Mouse (Mus musculus) forebrain, embryonic 14.5 days (tissue): ENCODE measurements at regions not wholly inside any gene's neighbourhood (a gene's known extent, or its start where the extent isn't known, plus 50 kb on each side); places are given as distances from the start of the nearest gene placed in this dataset.

Experiments used
- ATAC-seq: fragments of 200-750 bp; cut with Nextera tagmentation; 2 replicates; pipeline ENCODE4 v1.8.0; 2017; ENCODE audit warnings: mild to moderate bottlenecking, moderate library complexity
- DNase-seq: peaks from one replicate; pipeline ENCODE4 v3.0.0-alpha.2; 2015; ENCODE audit warnings: low spot score
- H3K27ac ChIP-seq: fragments of 300-500 bp; sonication (generic); 2 replicates; pipeline ENCODE4 v1.5.1; 2014; ENCODE audit warnings: low read depth, mild to moderate bottlenecking, control low read depth, low read length, moderate library complexity
- H3K27me3 ChIP-seq: fragments of 300-500 bp; sonication (generic); replicated peaks from 2 replicates; pipeline ENCODE4 v1.6.1; 2014; ENCODE audit warnings: low read length, control low read depth, mixed read lengths; ENCODE audit not compliant: control insufficient read depth, insufficient read depth
- H3K36me3 ChIP-seq: fragments of 300-500 bp; sonication (generic); 2 replicates; pipeline ENCODE4 v1.6.1; 2014; ENCODE audit warnings: low read length, control low read depth; ENCODE audit not compliant: control insufficient read depth, insufficient read depth
- H3K4me1 ChIP-seq: fragments of 300-500 bp; sonication (generic); 2 replicates; pipeline ENCODE4 v1.6.1; 2014; ENCODE audit warnings: antibody characterized with exemption, low read length, control low read depth; ENCODE audit not compliant: control insufficient read depth, insufficient read depth
- H3K4me2 ChIP-seq: fragments of 300-500 bp; sonication (generic); 2 replicates; pipeline ENCODE4 v1.6.1; 2014; ENCODE audit warnings: mild to moderate bottlenecking, control low read depth, low read length
- H3K4me3 ChIP-seq: fragments of 300-500 bp; sonication (generic); 2 replicates; pipeline ENCODE4 v1.5.1; 2014; ENCODE audit warnings: low read depth, low read length, control low read depth
- H3K9ac ChIP-seq: fragments of 300-500 bp; sonication (generic); 2 replicates; pipeline ENCODE4 v1.6.1; 2014; ENCODE audit warnings: mild to moderate bottlenecking, low read length, control low read depth, moderate library complexity
- H3K9me3 ChIP-seq: fragments of 300-500 bp; sonication (generic); replicated peaks from 2 replicates; pipeline ENCODE4 v1.6.1; 2016; ENCODE audit warnings: low read length, control low read depth, mixed read lengths; ENCODE audit not compliant: control insufficient read depth
- WGBS: fragments of 180-500 bp; shearing (Covaris S2); extraction: QIAGEN DNeasy Blood & Tissue Kit; methylation state at CpG from one replicate; pipeline ENCODE4 v1.1.7; 2014; 5-methylcytosine and 5-hydroxymethylcytosine counted together

DNA sequence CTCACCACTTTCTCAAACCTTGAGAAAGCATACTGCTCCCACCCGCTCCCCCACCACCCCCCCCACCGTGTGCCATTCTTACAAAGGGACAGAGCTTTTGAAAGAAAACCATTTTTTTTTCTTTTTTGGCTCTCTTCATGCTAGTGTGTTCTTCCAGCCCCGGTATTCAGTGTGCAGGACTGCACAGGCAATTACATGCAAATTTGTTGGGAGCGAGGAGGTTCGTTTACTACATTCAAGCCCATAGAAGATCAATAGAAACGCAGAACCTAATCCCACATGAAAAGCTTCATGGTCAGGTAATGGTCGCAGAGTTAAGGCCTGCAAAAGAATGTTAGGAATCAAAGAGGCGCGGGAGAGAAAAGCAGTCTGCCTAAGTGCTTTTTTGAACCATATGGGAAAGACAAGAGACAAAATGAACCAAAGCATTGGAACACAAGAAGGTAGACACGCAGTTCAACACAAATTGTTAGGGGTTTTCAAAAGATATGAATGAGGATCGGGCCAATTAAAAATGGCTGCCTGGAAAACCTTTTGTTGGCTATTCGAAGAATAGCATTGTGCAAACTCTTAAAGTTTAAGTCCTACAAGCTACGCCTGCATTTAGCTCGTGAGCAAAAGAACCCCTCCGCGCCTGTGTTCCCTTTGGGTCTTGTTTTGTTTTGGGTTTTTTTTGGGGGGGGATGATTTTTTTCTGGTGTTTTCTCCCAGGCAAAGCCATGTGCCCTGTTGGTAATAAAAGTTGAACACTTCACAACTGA lies 166.6 kb upstream of the Id4 start:
- Histone ChIP-seq H3K4me2 (peak overlapping the region; percentile 12; the same call in 1 of the 2 replicates), H3K4me1 (peaks cover 9% of the 10 kb centered on the region; the same call in 1 of the 2 replicates), H3K9me3 (no peaks in the 10 kb centered on the region), H3K27ac (peak overlapping the region; percentile 49; the same call in 1 of the 2 replicates), H3K4me3 (no peak overlapping the region), H3K9ac (no peak overlapping the region), H3K27me3 (no peaks in the 10 kb centered on the region), H3K36me3 (no peaks in the 10 kb centered on the region)
- ATAC-seq (peak; percentile 83), DNase-seq (peak; percentile 78)
- WGBS: 7% methylated on average over 16 of the region's 16 CpGs

DNA sequence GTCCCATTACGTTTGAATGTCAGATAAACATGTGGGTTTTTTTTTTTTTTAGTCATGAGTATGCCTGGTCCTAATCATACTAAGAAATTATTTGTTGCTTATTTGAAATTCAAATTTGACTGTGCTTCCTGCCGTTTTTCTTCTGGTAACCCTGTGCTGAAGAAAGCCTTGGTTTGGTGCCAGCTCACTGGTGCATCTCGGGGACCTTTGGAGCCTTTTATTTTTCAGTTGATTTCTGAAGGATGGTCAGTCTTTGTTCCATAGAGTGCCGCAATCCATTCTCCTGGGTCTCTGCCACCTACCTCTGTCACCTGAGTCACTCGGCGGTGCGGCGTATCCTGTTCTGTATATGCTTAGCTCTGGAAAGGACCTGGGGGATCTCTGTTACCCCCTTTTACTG lies 158.9 kb upstream of the Id4 start:
- Histone ChIP-seq H3K9me3 (no peaks in the 10 kb centered on the region), H3K4me3 (no peak overlapping the region), H3K9ac (no peak overlapping the region), H3K27ac (peak overlapping the region; percentile 31; the same call in 1 of the 2 replicates), H3K4me2 (peak overlapping the region; percentile 16; the same call in 1 of the 2 replicates), H3K36me3 (no peaks in the 10 kb centered on the region), H3K4me1 (peaks cover 31% of the 10 kb centered on the region; the same call in 1 of the 2 replicates), H3K27me3 (no peaks in the 10 kb centered on the region)
- ATAC-seq (no peak), DNase-seq (peak; percentile 41)
- WGBS: 31% methylated on average over 8 of the region's 8 CpGs

DNA sequence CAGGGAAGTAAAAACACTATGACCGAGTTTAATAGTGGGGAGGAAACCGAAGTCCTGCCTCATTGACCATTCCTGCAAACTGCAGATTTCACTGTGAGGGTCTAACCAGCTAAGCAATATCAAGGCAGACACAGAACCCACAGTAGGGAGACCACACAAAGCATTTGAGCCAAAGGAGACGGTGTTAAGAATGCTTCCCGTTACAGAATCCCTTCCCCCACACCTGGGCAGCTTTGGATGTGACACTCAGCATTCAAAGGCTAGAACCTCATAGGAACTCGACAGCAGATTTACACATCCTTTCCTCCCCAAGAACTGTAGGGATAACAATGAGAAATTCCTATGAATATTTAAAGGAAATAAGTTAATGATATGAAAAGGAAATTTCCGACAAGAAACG lies 158.5 kb upstream of the Id4 start:
- Histone ChIP-seq H3K27ac (peak overlapping the region; percentile 31; the same call in 1 of the 2 replicates), H3K4me1 (peaks cover 32% of the 10 kb centered on the region; the same call in 1 of the 2 replicates), H3K9ac (no peak overlapping the region), H3K9me3 (no peaks in the 10 kb centered on the region), H3K27me3 (no peaks in the 10 kb centered on the region), H3K4me2 (peak overlapping the region; percentile 16; the same call in 1 of the 2 replicates), H3K36me3 (no peaks in the 10 kb centered on the region), H3K4me3 (no peak overlapping the region)
- ATAC-seq: peak; percentile 22; the same call in 1 of the 2 replicates
- 17% methylated on average over 7 of the region's 7 CpGs for WGBS
- peak; percentile 27 for DNase-seq

DNA sequence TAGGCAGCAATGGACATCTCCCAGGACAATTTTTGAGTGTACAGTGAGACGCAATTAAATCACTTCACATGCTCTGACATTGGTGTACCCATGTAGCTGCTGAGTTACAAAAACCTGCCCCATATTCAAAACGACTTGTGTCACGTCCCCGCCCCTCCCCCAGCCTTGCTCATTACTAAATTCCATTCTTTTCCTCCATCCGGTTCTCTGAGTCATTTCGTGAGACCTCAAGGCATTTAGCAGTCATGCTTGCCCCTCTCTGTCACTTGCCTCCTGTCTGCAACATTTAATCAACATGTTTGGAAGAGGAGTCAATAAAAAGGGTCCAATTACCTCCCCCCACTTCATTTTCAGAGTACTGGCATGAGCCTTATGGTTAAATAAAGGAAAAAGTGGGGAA lies 156.3 kb upstream of the Id4 start:
- no peaks in the 10 kb centered on the region for H3K9me3 ChIP-seq
- ATAC-seq (no peak), DNase-seq (no peak)
- no peaks in the 10 kb centered on the region for H3K27me3 ChIP-seq
- H3K4me3 ChIP-seq: no peak overlapping the region
- peaks cover 27% of the 10 kb centered on the region; the same call in 1 of the 2 replicates for H3K4me1 ChIP-seq
- H3K4me2 ChIP-seq: no peak overlapping the region
- no peak overlapping the region for H3K9ac ChIP-seq
- H3K36me3 ChIP-seq: no peaks in the 10 kb centered on the region
- 40% methylated on average over 6 of the region's 6 CpGs for WGBS
- no peak overlapping the region for H3K27ac ChIP-seq

DNA sequence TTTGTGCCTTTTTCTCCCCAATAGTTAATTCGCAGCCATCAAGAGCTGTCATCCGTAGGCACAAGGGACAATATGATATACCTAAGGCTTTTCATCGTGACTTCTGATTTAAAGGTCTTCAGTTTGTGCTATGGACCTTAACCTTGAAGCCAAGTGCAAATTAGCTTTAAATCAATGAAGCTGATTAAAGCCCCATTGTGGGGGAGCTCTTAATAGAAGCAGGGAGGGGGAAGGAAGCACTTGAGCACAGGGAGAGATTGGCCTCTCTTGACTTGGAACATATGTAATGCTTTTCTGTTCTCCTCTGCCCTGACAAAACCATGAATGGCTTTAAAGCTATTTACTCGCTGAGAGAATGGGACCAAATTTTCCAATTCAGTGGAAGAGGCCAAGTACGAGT lies 154.1 kb upstream of the Id4 start:
- H3K4me3 ChIP-seq: no peak overlapping the region
- no peak overlapping the region for H3K9ac ChIP-seq
- H3K27ac ChIP-seq: no peak overlapping the region; the same call in 1 of the 2 replicates
- H3K4me2 ChIP-seq: peak overlapping the region; percentile 28; the same call in 1 of the 2 replicates
- ATAC-seq: no peak
- no peaks in the 10 kb centered on the region for H3K36me3 ChIP-seq
- WGBS: 5% methylated on average over 5 of the region's 5 CpGs
- no peaks in the 10 kb centered on the region for H3K9me3 ChIP-seq
- H3K27me3 ChIP-seq: no peaks in the 10 kb centered on the region
- peaks cover 25% of the 10 kb centered on the region; the same call in 1 of the 2 replicates for H3K4me1 ChIP-seq
- DNase-seq: peak; percentile 72

DNA sequence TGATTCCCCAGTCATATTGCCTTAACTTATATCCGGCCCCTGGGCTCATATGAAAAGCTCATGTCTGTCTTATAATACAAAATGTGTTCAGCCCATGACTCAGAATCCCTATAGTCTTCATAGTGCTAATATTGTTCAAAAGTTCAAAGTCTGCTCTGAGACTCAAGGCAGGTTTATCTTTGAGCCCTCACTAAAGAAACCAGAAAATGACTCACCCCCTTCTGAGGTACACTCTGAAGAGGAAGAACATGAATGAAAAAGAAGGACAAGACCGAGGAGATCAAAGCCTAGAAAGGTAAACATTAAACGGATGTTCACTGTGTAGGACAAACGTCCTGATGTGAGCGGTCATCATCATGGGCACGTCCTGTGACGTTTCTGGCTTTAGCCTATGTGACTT lies 145.1 kb upstream of the Id4 start:
- Histone ChIP-seq H3K9me3 (no peaks in the 10 kb centered on the region), H3K4me2 (no peak overlapping the region), H3K36me3 (no peaks in the 10 kb centered on the region), H3K4me3 (no peak overlapping the region), H3K27ac (no peak overlapping the region), H3K27me3 (no peaks in the 10 kb centered on the region), H3K9ac (no peak overlapping the region), H3K4me1 (no peaks in the 10 kb centered on the region)
- ATAC-seq: no peak
- DNase-seq: no peak
- WGBS: 95% methylated on average over 7 of the region's 7 CpGs

DNA sequence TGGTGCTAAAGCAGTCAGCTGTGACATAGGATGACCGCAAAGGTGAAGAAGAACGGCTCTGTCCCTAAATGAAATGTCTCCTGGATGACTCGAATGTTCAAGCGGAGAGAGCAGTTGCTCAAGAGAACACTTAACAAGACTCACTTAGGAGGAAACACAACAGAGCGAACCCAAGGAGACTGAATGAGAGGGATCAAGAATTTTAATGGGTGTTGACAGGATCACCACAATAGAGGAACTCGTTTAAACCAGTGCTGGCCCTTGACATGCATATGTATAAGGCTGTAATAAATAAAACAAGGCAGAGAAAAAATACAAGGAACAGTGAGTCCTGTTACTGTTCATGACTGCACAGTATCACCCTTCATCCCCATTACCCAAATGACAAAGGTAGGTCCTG lies 134.4 kb upstream of the Id4 start:
- Histone ChIP-seq H3K36me3 (no peaks in the 10 kb centered on the region), H3K4me2 (no peak overlapping the region), H3K9me3 (no peaks in the 10 kb centered on the region), H3K27ac (no peak overlapping the region; the same call in 1 of the 2 replicates), H3K27me3 (no peaks in the 10 kb centered on the region), H3K4me3 (no peak overlapping the region), H3K4me1 (peaks cover 17% of the 10 kb centered on the region), H3K9ac (no peak overlapping the region)
- 19% methylated on average over 6 of the region's 6 CpGs for WGBS
- ATAC-seq: peak; percentile 51
- peak; percentile 75 for DNase-seq

DNA sequence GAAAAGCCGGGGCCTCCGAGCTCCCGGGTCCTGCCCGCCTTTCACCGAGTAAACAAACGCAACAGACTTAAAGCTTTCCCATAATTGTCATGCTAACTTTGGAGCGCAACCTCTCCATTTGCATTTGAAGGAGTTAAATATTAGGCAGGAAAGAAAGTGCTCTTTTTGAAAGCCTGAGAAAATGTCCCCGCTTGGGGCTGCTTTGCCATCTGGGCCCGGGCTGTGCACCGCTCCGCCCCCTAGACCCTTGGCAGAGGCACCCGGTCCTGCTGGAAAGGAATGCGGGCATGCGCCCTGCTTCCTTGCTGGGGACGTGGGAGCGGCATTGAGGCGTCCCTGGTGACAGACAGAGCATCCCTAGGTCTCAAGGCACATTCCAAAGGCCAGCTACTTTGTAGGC lies 130.3 kb upstream of the Id4 start:
- Histone ChIP-seq H3K36me3 (no peaks in the 10 kb centered on the region), H3K27ac (peak overlapping the region; percentile 78), H3K4me1 (peaks cover 24% of the 10 kb centered on the region), H3K9me3 (no peaks in the 10 kb centered on the region), H3K4me2 (peak overlapping the region; percentile 45), H3K27me3 (no peaks in the 10 kb centered on the region), H3K9ac (peak overlapping the region; percentile 17; the same call in 1 of the 2 replicates), H3K4me3 (peak overlapping the region; percentile 6; the same call in 1 of the 2 replicates)
- DNase-seq (peak; percentile 95), ATAC-seq (peak; percentile 91)
- 1% methylated on average over 17 of the region's 17 CpGs for WGBS

DNA sequence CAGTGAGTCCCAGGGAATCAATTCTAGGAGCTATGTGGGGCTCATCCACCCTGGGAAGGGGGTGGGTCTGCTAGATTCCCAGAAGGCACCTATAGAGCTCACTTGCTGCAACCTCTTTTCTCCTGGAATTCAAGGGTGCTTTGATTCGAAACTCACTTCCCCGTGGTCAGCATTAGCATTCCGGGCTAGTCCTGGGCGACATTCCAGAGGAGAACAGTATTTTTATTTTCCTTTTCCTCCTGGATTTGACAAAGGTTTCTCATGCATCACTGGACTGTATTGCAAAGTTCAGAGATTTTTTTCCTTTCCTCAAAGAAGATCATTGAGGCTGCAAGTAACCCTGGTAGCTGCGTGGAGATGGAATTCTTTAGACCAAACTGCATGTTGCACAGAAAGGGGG lies 129.3 kb upstream of the Id4 start:
- Histone ChIP-seq H3K27ac (peak overlapping the region; percentile 78), H3K9ac (no peak overlapping the region), H3K4me1 (peaks cover 24% of the 10 kb centered on the region), H3K36me3 (no peaks in the 10 kb centered on the region), H3K4me3 (no peak overlapping the region), H3K27me3 (no peaks in the 10 kb centered on the region), H3K4me2 (0 out of 2 replicates have a peak overlapping the region, but pooled peaks have one; percentile 2), H3K9me3 (no peaks in the 10 kb centered on the region)
- ATAC-seq (peak; percentile 27), DNase-seq (peak; percentile 73)
- WGBS: 6% methylated on average over 5 of the region's 5 CpGs
